Mouse (Mus musculus) splenic B cell, adult 2 months (primary cell): Measurements from ENCODE around the gene Cd82.

Experiments
- DNase-seq: peaks from one replicate; pipeline ENCODE4 v3.0.0-alpha.2; 2011; ENCODE audit warnings: low read depth, low spot score
- H3K27me3 ChIP-seq: 2 replicates; pipeline ENCODE4 v1.6.1; 2012; ENCODE audit warnings: mild to moderate bottlenecking, low read length, moderate library complexity, mixed read lengths; ENCODE audit not compliant: control insufficient read depth, poor library complexity, insufficient read depth, severe bottlenecking
- H3K36me3 ChIP-seq: 2 replicates; pipeline ENCODE4 v1.6.1; 2012; ENCODE audit warnings: mild to moderate bottlenecking, low read length, moderate library complexity, mixed read lengths; ENCODE audit not compliant: control insufficient read depth, poor library complexity, insufficient read depth, severe bottlenecking

The Cd82 gene

GRCm38 (mm10) chr2:93386958-93387357, 76.0 kb downstream of the Cd82 start:
- Histone ChIP-seq H3K36me3 (no peaks in the 10 kb centered on the region), H3K27me3 (no peaks in the 10 kb centered on the region)
- DNase-seq = no peak

GRCm38 (mm10) chr2:93383831-93384230, 79.1 kb downstream of the Cd82 start:
- no peaks in the 10 kb centered on the region for H3K36me3 ChIP-seq
- no peak for DNase-seq
- H3K27me3 ChIP-seq = no peaks in the 10 kb centered on the region

- DNase-seq = no peak
- H3K36me3 ChIP-seq = no peaks in the 10 kb centered on the region
- H3K27me3 ChIP-seq = no peaks in the 10 kb centered on the region
Observed at GRCm38 (mm10) chr2:93380680-93381089, 82.3 kb downstream of the Cd82 start.

GRCm38 (mm10) chr2:93377797-93378196, 85.1 kb downstream of the Cd82 start:
- H3K27me3 ChIP-seq = no peaks in the 10 kb centered on the region
- no peak for DNase-seq
- no peaks in the 10 kb centered on the region for H3K36me3 ChIP-seq

GRCm38 (mm10) chr2:93377157-93377556, 85.8 kb downstream of the Cd82 start:
- Histone ChIP-seq H3K27me3 (no peaks in the 10 kb centered on the region), H3K36me3 (no peaks in the 10 kb centered on the region)
- no peak for DNase-seq

- no peaks in the 10 kb centered on the region for H3K27me3 ChIP-seq
- no peaks in the 10 kb centered on the region for H3K36me3 ChIP-seq
- no peak for DNase-seq
Observed at GRCm38 (mm10) chr2:93372872-93373271, 90.1 kb downstream of the Cd82 start.

GRCm38 (mm10) chr2:93372097-93372571, 90.8 kb downstream of the Cd82 start:
- no peak for DNase-seq
- Histone ChIP-seq H3K36me3 (no peaks in the 10 kb centered on the region), H3K27me3 (no peaks in the 10 kb centered on the region)
